Mouse (Mus musculus) adrenal gland, adult 8-10 months (tissue): ENCODE measurements around the gene Hmgn2. TPM values are rescaled to one million over a fixed set of nuclear protein-coding genes. Genes with fewer than 3 reads are reported as not detected.
"Not testable (repeated sequence)": the region's sequence is repeated elsewhere in the genome, so short reads cannot be mapped to it uniquely, and the experiment has no call there.

Source experiments
- DNase-seq: peaks from one replicate; pipeline ENCODE4 v3.0.0; 2022
- total RNA-seq, 4 experiments: library from RNA; stranded (reverse); gene quantifications; 2 replicates each; pipeline ENCODE4 v1.2.4; 2022

Hmgn2 gene
- total RNA-seq, 4 experiments from 2014 or later: 127 to 139 (median 136) TPM

GRCm38 (mm10) chr4:133923743-133924142, 44.7 kb downstream of the Hmgn2 start:
- no peak for DNase-seq

GRCm38 (mm10) chr4:133918093-133918825, 50.2 kb downstream of the Hmgn2 start:
- not testable (repeated sequence) for DNase-seq

Other genes with a start within 250 kb of the Hmgn2 start
- gene Arid1a, start 211.9 kb downstream of the Hmgn2 start, total RNA-seq: 10 to 100 TPM; 50.7 to 84.3 (median 61.1) TPM
- gene Rps6ka1, start 80.9 kb downstream of the Hmgn2 start, total RNA-seq: 10 to 100 TPM; 16.4 to 25.7 (median 22.8) TPM
- gene Dhdds, start 32.3 kb upstream of the Hmgn2 start, total RNA-seq: 10 to 100 TPM; 48.8 to 57.7 (median 57.0) TPM
- gene Lin28a, start 50.2 kb upstream of the Hmgn2 start, total RNA-seq: not detected
- under 1 TPM in 1 of 4 experiments, not detected in 3; 0.40 TPM for gene Zfp683, start 85.2 kb upstream of the Hmgn2 start, total RNA-seq
- gene Crybg2, start 92.2 kb upstream of the Hmgn2 start, total RNA-seq: not detected
- gene Cd52, start 126.4 kb upstream of the Hmgn2 start, total RNA-seq: 10 to 100 TPM; 13.4 to 23.4 (median 19.6) TPM
- 10 to 100 TPM in 2 of 4 experiments, 1 to 10 TPM in 2; 6.0 to 21.7 (median 13.2) TPM for gene Ubxn11, start 133.9 kb upstream of the Hmgn2 start, total RNA-seq
- gene Sh3bgrl3, start 160.1 kb upstream of the Hmgn2 start, total RNA-seq: 100 to 1,000 TPM in 2 of 4 experiments, 10 to 100 TPM in 2; 81.0 to 121 (median 98.4) TPM
- gene Cep85, start 218.5 kb upstream of the Hmgn2 start, total RNA-seq: 10 to 100 TPM; 11.4 to 31.1 (median 21.4) TPM
- not detected for gene Gm7534, start 234.4 kb upstream of the Hmgn2 start, total RNA-seq